Mouse (Mus musculus) G1E-ER4 (cell line): ENCODE data around the gene Dzip3. TPM values are rescaled to one million over a fixed set of nuclear protein-coding genes. Genes with fewer than 3 reads are reported as not detected.

ENCODE experiments used
- GATA1 ChIP-seq: IDR thresholded peaks from one replicate; pipeline ENCODE4 v1.8.0; 2012; ENCODE audit warnings: low read length, inconsistent platforms
- polyA plus RNA-seq: library from polyadenylated mRNA; stranded (reverse); fragments of >175 nt; gene quantifications from 2 replicates; pipeline ENCODE4 v1.2.3, GENCODE M21; 2012

Gene Dzip3
- polyA plus RNA-seq, 1 experiment, result 14.3 TPM

GRCm38 (mm10) chr16:48923724-48924123 lies 70.2 kb downstream of the Dzip3 start:
- TF ChIP-seq GATA1, result peak; percentile 84

GRCm38 (mm10) chr16:48913206-48913605 lies 80.8 kb downstream of the Dzip3 start:
- TF ChIP-seq GATA1, result no peak

- TF ChIP-seq GATA1, result peak; percentile 67
Observed at GRCm38 (mm10) chr16:48911184-48911583, 82.8 kb downstream of the Dzip3 start.

GRCm38 (mm10) chr16:48899868-48900267 lies 94.1 kb downstream of the Dzip3 start:
- TF ChIP-seq GATA1, result no peak

- no peak for TF ChIP-seq GATA1
Observed at GRCm38 (mm10) chr16:48890733-48891132, 103.2 kb downstream of the Dzip3 start.

Other genes starting within 250 kb of the Dzip3 start
- not detected in 2 replicates for gene Trat1, start 222.1 kb downstream of the Dzip3 start, polyA plus RNA-seq
- not detected in 2 replicates for gene Retnlb, start 177.3 kb downstream of the Dzip3 start, polyA plus RNA-seq
- not detected in 2 replicates for gene Retnla, start 151.6 kb downstream of the Dzip3 start, polyA plus RNA-seq
- not detected in 2 replicates for gene Retnlg, start 121.5 kb downstream of the Dzip3 start, polyA plus RNA-seq
- gene Cip2a, start within 50 bp of the Dzip3 start, polyA plus RNA-seq, result 4.2 and 6.0 TPM in 2 replicates
- gene Myh15, start 63.3 kb upstream of the Dzip3 start, polyA plus RNA-seq, result not detected in 2 replicates